Mouse (Mus musculus) myocyte (in vitro differentiated cells): ENCODE results near the gene Pdss2.

Experiments used
- CEBPB ChIP-seq: IDR thresholded peaks from 2 replicates; pipeline ENCODE4 v1.6.1; 2011; ENCODE audit warnings: mild to moderate bottlenecking, moderate library complexity; ENCODE audit not compliant: poor library complexity, insufficient read depth, severe bottlenecking
- E2F4 ChIP-seq: IDR thresholded peaks from one replicate; pipeline ENCODE4 v1.6.1; 2011; ENCODE audit warnings: mild to moderate bottlenecking, control low read depth, moderate library complexity; ENCODE audit not compliant: insufficient read depth
- MAX ChIP-seq: IDR thresholded peaks from one replicate; pipeline ENCODE4 v1.6.1; 2011; ENCODE audit warnings: low read depth, mild to moderate bottlenecking, control low read depth
- MYOD1 ChIP-seq, 3 experiments: IDR thresholded peaks; one replicate each; pipeline ENCODE4 v1.6.1; 2011; ENCODE audit warnings: control low read depth in 2 of 3, low read depth in 2 of 3, mild to moderate bottlenecking in 2 of 3, moderate library complexity in 1 of 3; ENCODE audit not compliant: insufficient read length in 2 of 3, control insufficient read depth in 1 of 3
- MYOG ChIP-seq, 3 experiments: IDR thresholded peaks; one replicate each; pipeline ENCODE4 v1.6.1; 2011; ENCODE audit warnings: control low read depth in 2 of 3, low read depth in 2 of 3, mild to moderate bottlenecking in 2 of 3; ENCODE audit not compliant: insufficient read length in 2 of 3, control insufficient read depth in 1 of 3, insufficient read depth in 1 of 3
- POLR2A ChIP-seq: IDR thresholded peaks from one replicate; pipeline ENCODE4 v1.6.1; 2011; ENCODE audit warnings: low read depth, mild to moderate bottlenecking, control low read depth, moderate library complexity; ENCODE audit not compliant: insufficient read length
- POLR2AphosphoS2 ChIP-seq: IDR thresholded peaks from one replicate; pipeline ENCODE4 v1.6.1; 2011; ENCODE audit warnings: low read depth, control low read depth; ENCODE audit not compliant: insufficient read length
- REST ChIP-seq: IDR thresholded peaks from one replicate; pipeline ENCODE4 v1.6.1; 2011; ENCODE audit warnings: mild to moderate bottlenecking, control low read depth, moderate library complexity; ENCODE audit not compliant: insufficient read depth, insufficient read length
- SRF ChIP-seq: IDR thresholded peaks from one replicate; pipeline ENCODE4 v1.6.1; 2011; ENCODE audit warnings: low read depth; ENCODE audit not compliant: control insufficient read depth, insufficient read length
- TCF12 ChIP-seq: IDR thresholded peaks from one replicate; pipeline ENCODE4 v1.6.1; 2011; ENCODE audit warnings: mild to moderate bottlenecking, control low read depth; ENCODE audit not compliant: poor library complexity, insufficient read depth, severe bottlenecking
- TCF3 ChIP-seq: IDR thresholded peaks from one replicate; pipeline ENCODE4 v1.6.1; 2011; ENCODE audit warnings: low read depth, control low read depth; ENCODE audit not compliant: insufficient read length
- USF1 ChIP-seq: IDR thresholded peaks from one replicate; pipeline ENCODE4 v1.6.1; 2011; ENCODE audit warnings: low read depth, mild to moderate bottlenecking, control low read depth, moderate library complexity

- TF ChIP-seq MAX: no peak
- no peak for TF ChIP-seq POLR2A
- no peak for TF ChIP-seq POLR2AphosphoS2
- no peak for TF ChIP-seq CEBPB
- no peak for TF ChIP-seq MYOD1 (IDR thresholded peaks at IDR 0.05; ENCODE audit: control insufficient read depth in 1 of 3, insufficient read length in 2 of 3, low read depth in 2 of 3)
- no peak for TF ChIP-seq TCF12
- no peak for TF ChIP-seq E2F4
- TF ChIP-seq MYOG (IDR thresholded peaks at IDR 0.05; ENCODE audit: control insufficient read depth in 1 of 3, insufficient read depth in 1 of 3, insufficient read length in 2 of 3, low read depth in 2 of 3): no peak
- no peak for TF ChIP-seq TCF3
- no peak for TF ChIP-seq SRF
- TF ChIP-seq REST: no peak
- TF ChIP-seq USF1: no peak
These were observed 90.9 kb downstream of the Pdss2 start for GRCm38 (mm10) chr10:43312211-43312610.
